Mouse (Mus musculus): ENCODE results near the gene Tmem208. TPM values are rescaled to one million over a fixed set of nuclear protein-coding genes. Genes with fewer than 3 reads are reported as not detected.

Gene Tmem208
- polyA plus RNA-seq, 1 experiment from 2014 or later: 143 TPM

- Histone ChIP-seq H3K4me3 (ENCODE audit: low read depth, low read length) (no peak within 1 kb of the TSS), H3K9ac (ENCODE audit: low read depth, low read length) (no peak within 1 kb of the TSS), H3K4me2 (ENCODE audit: low read length) (no peak within 1 kb of the TSS), H3K36me3 (ENCODE audit: control insufficient read depth, insufficient read depth, low read length) (0 out of 2 replicates have a peak, but pooled peaks cover 4% of the 10 kb centered on the region), H3K9me3 (replicated peaks; ENCODE audit: control insufficient read depth, low read length, poor library complexity, severe bottlenecking) (peaks cover 3% of the 10 kb centered on the region), H3K27me3 (ENCODE audit: control insufficient read depth, insufficient read depth, low read depth, low read length) (no peaks in the 10 kb centered on the region), H3K27ac (ENCODE audit: low read length) (no peak within 1 kb of the TSS), H3K4me1 (ENCODE audit: control insufficient read depth, insufficient read depth, low read length) (peaks cover 6% of the 10 kb centered on the region; the same call in 1 of the 2 replicates)
- WGBS: 64% methylated on average over 2 of the region's 2 CpGs
- no peak for ATAC-seq
These were observed 46.9 kb downstream of the Tmem208 start, which contains the start of gene Plekhg4 for GRCm38 (mm10) chr8:105373032-105373431. Gene Plekhg4, plus strand, starts transcription at chr8:105373274.

- Histone ChIP-seq H3K9me3 (replicated peaks; ENCODE audit: control insufficient read depth, low read length, poor library complexity, severe bottlenecking) (peaks cover 3% of the 10 kb centered on the region), H3K27me3 (ENCODE audit: control insufficient read depth, insufficient read depth, low read depth, low read length) (no peaks in the 10 kb centered on the region), H3K4me3 (ENCODE audit: low read depth, low read length) (0 out of 2 replicates have a peak overlapping the region, but pooled peaks have one; percentile 2), H3K4me2 (ENCODE audit: low read length) (peak overlapping the region; percentile 49), H3K36me3 (ENCODE audit: control insufficient read depth, insufficient read depth, low read length) (0 out of 2 replicates have a peak, but pooled peaks cover 2% of the 10 kb centered on the region), H3K9ac (ENCODE audit: low read depth, low read length) (no peak overlapping the region; the same call in 1 of the 2 replicates), H3K27ac (ENCODE audit: low read length) (no peak overlapping the region), H3K4me1 (ENCODE audit: control insufficient read depth, insufficient read depth, low read length) (peaks cover 6% of the 10 kb centered on the region; the same call in 1 of the 2 replicates)
- ATAC-seq: no peak
- 29% methylated on average over 31 of the region's 33 CpGs for WGBS
These were observed 48.4 kb downstream of the Tmem208 start for GRCm38 (mm10) chr8:105374513-105374966.

DNA sequence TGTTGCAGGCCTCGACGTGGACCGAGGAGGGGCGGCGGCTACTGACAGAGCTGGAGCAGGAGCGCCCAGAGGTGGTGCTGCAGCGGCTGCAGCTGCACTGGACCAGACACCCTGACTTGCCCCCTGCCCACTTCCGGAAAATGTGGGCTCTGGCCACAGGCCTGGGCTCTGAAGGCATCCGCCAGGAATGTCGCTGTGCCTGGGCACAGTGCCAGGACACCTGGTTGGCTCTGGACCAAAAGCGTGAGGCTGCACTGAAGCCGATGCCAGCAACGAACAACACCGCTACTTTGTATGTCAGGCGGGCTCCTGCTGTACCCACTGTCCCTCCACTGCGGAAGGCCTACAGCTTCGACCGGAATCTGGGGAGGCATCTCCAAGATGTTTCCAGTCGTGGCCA is 52.5 kb downstream of the Tmem208 start:
- Histone ChIP-seq H3K27ac (ENCODE audit: low read length) (no peak overlapping the region), H3K27me3 (ENCODE audit: control insufficient read depth, insufficient read depth, low read depth, low read length) (no peaks in the 10 kb centered on the region), H3K36me3 (ENCODE audit: control insufficient read depth, insufficient read depth, low read length) (no peaks in the 10 kb centered on the region), H3K9ac (ENCODE audit: low read depth, low read length) (no peak overlapping the region), H3K9me3 (replicated peaks; ENCODE audit: control insufficient read depth, low read length, poor library complexity, severe bottlenecking) (peaks cover 3% of the 10 kb centered on the region), H3K4me3 (ENCODE audit: low read depth, low read length) (no peak overlapping the region), H3K4me2 (ENCODE audit: low read length) (no peak overlapping the region), H3K4me1 (ENCODE audit: control insufficient read depth, insufficient read depth, low read length) (peaks cover 6% of the 10 kb centered on the region; the same call in 1 of the 2 replicates)
- no peak for ATAC-seq
- WGBS: 66% methylated on average over 19 of the region's 19 CpGs

- Histone ChIP-seq H3K4me3 (ENCODE audit: low read depth, low read length) (no peak overlapping the region), H3K9ac (ENCODE audit: low read depth, low read length) (no peak overlapping the region), H3K27me3 (ENCODE audit: control insufficient read depth, insufficient read depth, low read depth, low read length) (no peaks in the 10 kb centered on the region), H3K27ac (ENCODE audit: low read length) (no peak overlapping the region), H3K36me3 (ENCODE audit: control insufficient read depth, insufficient read depth, low read length) (no peaks in the 10 kb centered on the region), H3K4me1 (ENCODE audit: control insufficient read depth, insufficient read depth, low read length) (peaks cover 4% of the 10 kb centered on the region; the same call in 1 of the 2 replicates), H3K9me3 (replicated peaks; ENCODE audit: control insufficient read depth, low read length, poor library complexity, severe bottlenecking) (no peaks in the 10 kb centered on the region), H3K4me2 (ENCODE audit: low read length) (no peak overlapping the region)
- ATAC-seq: no peak
- 87% methylated on average over 12 of the region's 12 CpGs for WGBS
These were observed 54.2 kb downstream of the Tmem208 start for GRCm38 (mm10) chr8:105380308-105380707.

DNA sequence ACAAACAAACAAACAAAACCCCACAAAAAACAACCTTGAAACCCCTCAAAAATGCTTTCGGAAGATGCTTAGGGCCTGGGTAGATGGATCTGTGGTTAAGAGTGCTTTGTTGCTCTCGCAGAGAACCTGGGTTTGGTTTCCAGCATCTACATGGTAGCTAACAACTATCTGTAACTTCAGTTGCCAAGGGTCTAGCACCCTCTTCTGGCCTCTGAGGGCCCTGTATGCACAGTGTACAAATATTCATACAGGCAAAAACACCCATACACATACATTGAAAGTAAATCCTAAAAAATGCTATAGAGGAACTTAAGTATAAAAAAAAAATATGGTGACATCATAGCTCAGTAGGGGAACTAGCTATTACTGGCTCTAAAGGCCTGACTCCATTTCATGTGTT is 57.9 kb downstream of the Tmem208 start:
- no peak overlapping the region for H3K4me3 ChIP-seq (ENCODE audit: low read depth, low read length)
- no peak for ATAC-seq
- no peaks in the 10 kb centered on the region for H3K9me3 ChIP-seq (replicated peaks; ENCODE audit: control insufficient read depth, low read length, poor library complexity, severe bottlenecking)
- H3K4me2 ChIP-seq (ENCODE audit: low read length): no peak overlapping the region
- H3K4me1 ChIP-seq (ENCODE audit: control insufficient read depth, insufficient read depth, low read length): no peaks in the 10 kb centered on the region
- no peak overlapping the region for H3K9ac ChIP-seq (ENCODE audit: low read depth, low read length)
- H3K36me3 ChIP-seq (ENCODE audit: control insufficient read depth, insufficient read depth, low read length): no peaks in the 10 kb centered on the region
- H3K27ac ChIP-seq (ENCODE audit: low read length): no peak overlapping the region
- 95% methylated on average over 2 of the region's 2 CpGs for WGBS
- H3K27me3 ChIP-seq (ENCODE audit: control insufficient read depth, insufficient read depth, low read depth, low read length): no peaks in the 10 kb centered on the region

MicroRNA genes within 50 kb of the gene (microRNA counts, 519-probe panel; counts per million panel counts)
- 1,942 counts per million, percentile 44 among the panel's probes with 10 or more counts for microRNA mmu-miR-328

Small RNAs within 50 kb of the gene (microRNA-seq; reads per million reads assigned to microRNA genes)
- not detected for gene Gm27320
- 482 reads per million, percentile 72 among the genes with 10 or more reads in this experiment for gene Mir328

Other genes starting within 250 kb of the Tmem208 start
- gene Ces3b, start 242.6 kb upstream of the Tmem208 start, polyA plus RNA-seq (2015; fragmentation: Nextera tagmentation; extraction: Ambion mirVana): not detected in 2 replicates
- gene Ces4a, start 194.6 kb upstream of the Tmem208 start, polyA plus RNA-seq (2015; fragmentation: Nextera tagmentation; extraction: Ambion mirVana): not detected in 2 replicates
- gene Cbfb, start 155.7 kb upstream of the Tmem208 start, polyA plus RNA-seq (2015; fragmentation: Nextera tagmentation; extraction: Ambion mirVana): 19.7 and 22.9 TPM in 2 replicates
- gene D230025D16Rik, start 101.2 kb upstream of the Tmem208 start, polyA plus RNA-seq (2015; fragmentation: Nextera tagmentation; extraction: Ambion mirVana): 34.6 and 37.5 TPM in 2 replicates
- gene B3gnt9, start 71.2 kb upstream of the Tmem208 start, polyA plus RNA-seq (2015; fragmentation: Nextera tagmentation; extraction: Ambion mirVana): 5.8 and 8.9 TPM in 2 replicates
- gene Tradd, start 61.7 kb upstream of the Tmem208 start, polyA plus RNA-seq (2015; fragmentation: Nextera tagmentation; extraction: Ambion mirVana): 12.8 and 14.0 TPM in 2 replicates
- 0.82 and 1.1 TPM in 2 replicates for gene Fbxl8, start 61.7 kb upstream of the Tmem208 start, polyA plus RNA-seq (2015; fragmentation: Nextera tagmentation; extraction: Ambion mirVana)
- gene Hsf4, start 56.6 kb upstream of the Tmem208 start, polyA plus RNA-seq (2015; fragmentation: Nextera tagmentation; extraction: Ambion mirVana): 0.35 and 0.40 TPM in 2 replicates
- 4.5 and 4.7 TPM in 2 replicates for gene Nol3, start 50.2 kb upstream of the Tmem208 start, polyA plus RNA-seq (2015; fragmentation: Nextera tagmentation; extraction: Ambion mirVana)
- 168 and 175 TPM in 2 replicates for gene 4931428F04Rik, start 36.5 kb upstream of the Tmem208 start, polyA plus RNA-seq (2015; fragmentation: Nextera tagmentation; extraction: Ambion mirVana)
- 10.5 and 12.0 TPM in 2 replicates for gene Exoc3l, start 30.3 kb upstream of the Tmem208 start, polyA plus RNA-seq (2015; fragmentation: Nextera tagmentation; extraction: Ambion mirVana)
- gene E2f4, start 28.7 kb upstream of the Tmem208 start, polyA plus RNA-seq (2015; fragmentation: Nextera tagmentation; extraction: Ambion mirVana): 40.1 and 41.6 TPM in 2 replicates
- gene Elmo3, start 20.8 kb upstream of the Tmem208 start, polyA plus RNA-seq (2015; fragmentation: Nextera tagmentation; extraction: Ambion mirVana): 0.88 and 1.1 TPM in 2 replicates
- 0.83 and 0.88 TPM in 2 replicates for gene Lrrc29, start 76 bp upstream of the Tmem208 start, polyA plus RNA-seq (2015; fragmentation: Nextera tagmentation; extraction: Ambion mirVana)
- gene Fhod1, start 21.6 kb downstream of the Tmem208 start, polyA plus RNA-seq (2015; fragmentation: Nextera tagmentation; extraction: Ambion mirVana): 0.49 and 1.0 TPM in 2 replicates
- gene Slc9a5, start 22.5 kb downstream of the Tmem208 start, polyA plus RNA-seq (2015; fragmentation: Nextera tagmentation; extraction: Ambion mirVana): 13.3 and 15.1 TPM in 2 replicates
- gene Plekhg4, start 46.9 kb downstream of the Tmem208 start, polyA plus RNA-seq (2015; fragmentation: Nextera tagmentation; extraction: Ambion mirVana): 2.4 and 2.7 TPM in 2 replicates
- not detected in 2 replicates for gene Kctd19, start 87.1 kb downstream of the Tmem208 start, polyA plus RNA-seq (2015; fragmentation: Nextera tagmentation; extraction: Ambion mirVana)
- gene Lrrc36, start 87.2 kb downstream of the Tmem208 start, polyA plus RNA-seq (2015; fragmentation: Nextera tagmentation; extraction: Ambion mirVana): 0.85 and 0.89 TPM in 2 replicates
- gene Tppp3, start 145.2 kb downstream of the Tmem208 start, polyA plus RNA-seq (2015; fragmentation: Nextera tagmentation; extraction: Ambion mirVana): 153 and 159 TPM in 2 replicates
- gene Zdhhc1, start 170.5 kb downstream of the Tmem208 start, polyA plus RNA-seq (2015; fragmentation: Nextera tagmentation; extraction: Ambion mirVana): 33.6 and 38.4 TPM in 2 replicates
- gene Hsd11b2, start 192.4 kb downstream of the Tmem208 start, polyA plus RNA-seq (2015; fragmentation: Nextera tagmentation; extraction: Ambion mirVana): 2.7 and 3.6 TPM in 2 replicates
- gene Atp6v0d1, start 239.7 kb downstream of the Tmem208 start, polyA plus RNA-seq (2015; fragmentation: Nextera tagmentation; extraction: Ambion mirVana): 226 and 244 TPM in 2 replicates